Mouse (Mus musculus) liver, postnatal 0 days (tissue): ENCODE data around the gene Scn4a. TPM values are rescaled to one million over a fixed set of nuclear protein-coding genes. Genes with fewer than 3 reads are reported as not detected.
A peak's percentile ranks its signal among the peaks of the same experiment; 100 is the strongest.

Experiments used
- ATAC-seq: fragments of 200-750 bp; cut with Nextera tagmentation; 2 replicates; pipeline ENCODE4 v1.8.0; 2017; ENCODE audit warnings: mild to moderate bottlenecking, moderate library complexity
- DNase-seq: peaks from one replicate; pipeline ENCODE4 v3.0.0-alpha.2; 2016
- H3K27ac ChIP-seq: fragments of 300-500 bp; sonication (generic); 2 replicates; pipeline ENCODE4 v1.5.1; 2014; ENCODE audit warnings: antibody characterized with exemption, moderate library complexity, mild to moderate bottlenecking, low read depth
- H3K27me3 ChIP-seq: fragments of 300-500 bp; sonication (generic); 2 replicates; pipeline ENCODE4 v1.6.1; 2014; ENCODE audit warnings: low read length, control low read depth, mixed read lengths; ENCODE audit not compliant: insufficient read depth
- H3K36me3 ChIP-seq: fragments of 300-500 bp; sonication (generic); replicated peaks from 2 replicates; pipeline ENCODE4 v1.6.1; 2014; ENCODE audit warnings: mild to moderate bottlenecking, control low read depth, low read length, moderate library complexity, mixed read lengths; ENCODE audit not compliant: insufficient read depth
- H3K4me1 ChIP-seq: fragments of 300-500 bp; sonication (generic); 2 replicates; pipeline ENCODE4 v1.6.1; 2014; ENCODE audit warnings: antibody characterized with exemption, mild to moderate bottlenecking, control low read depth; ENCODE audit not compliant: insufficient read depth
- H3K4me2 ChIP-seq: fragments of 300-500 bp; sonication (generic); 2 replicates; pipeline ENCODE4 v1.6.1; 2014; ENCODE audit warnings: low read depth, mild to moderate bottlenecking, low read length, moderate library complexity, mixed read lengths
- H3K4me3 ChIP-seq: fragments of 300-500 bp; sonication (generic); 2 replicates; pipeline ENCODE4 v1.5.1; 2014; ENCODE audit warnings: low read depth, low read length
- H3K9ac ChIP-seq: fragments of 300-500 bp; sonication (generic); replicated peaks from 2 replicates; pipeline ENCODE4 v1.6.1; 2014; ENCODE audit warnings: mild to moderate bottlenecking, moderate library complexity
- H3K9me3 ChIP-seq: fragments of 300-500 bp; sonication (generic); 2 replicates; pipeline ENCODE4 v1.6.1; 2016; ENCODE audit warnings: mild to moderate bottlenecking, control low read depth, low read length, mixed read lengths
- CTCF ChIP-seq: sonication (generic); IDR thresholded peaks from 2 replicates; pipeline ENCODE4 v1.5.1; 2016; ENCODE audit warnings: antibody characterized with exemption, low read depth
- EP300 ChIP-seq: IDR thresholded peaks from 2 replicates; pipeline ENCODE4 v1.6.1; 2016; ENCODE audit warnings: antibody characterized with exemption, low read depth, mild to moderate bottlenecking
- WGBS: fragments of 180-500 bp; shearing (Covaris S2); extraction: QIAGEN DNeasy Blood & Tissue Kit; methylation state at CpG from one replicate; pipeline ENCODE4 v1.1.7; 2014; ENCODE audit not compliant: insufficient replicate concordance; 5-methylcytosine and 5-hydroxymethylcytosine counted together
- polyA plus RNA-seq: library from polyadenylated mRNA; unstranded; fragments of >200 nt; fragmentation: Nextera tagmentation; extraction: Ambion mirVana; gene quantifications from 2 replicates; pipeline ENCODE4 v1.2.1, GENCODE M21; 2015

Scn4a gene
- polyA plus RNA-seq, 1 experiment from 2014 or later, result 0.06 TPM

GRCm38 (mm10) chr11:106383051-106383790, 30.1 kb upstream of the Scn4a start:
- 65% methylated on average over 6 of the region's 6 CpGs for WGBS
- Histone ChIP-seq H3K27ac (peak overlapping the region; percentile 72), H3K4me2 (no peak overlapping the region), H3K9ac (no peak overlapping the region), H3K4me3 (no peak overlapping the region), H3K4me1 (peaks cover 16% of the 10 kb centered on the region), H3K9me3 (no peaks in the 10 kb centered on the region), H3K27me3 (no peaks in the 10 kb centered on the region), H3K36me3 (0 out of 2 replicates have a peak, but pooled peaks cover 5% of the 10 kb centered on the region)
- no peak for TF ChIP-seq CTCF
- no peak for TF ChIP-seq EP300
- ATAC-seq, result no peak
- DNase-seq, result no peak

DNA sequence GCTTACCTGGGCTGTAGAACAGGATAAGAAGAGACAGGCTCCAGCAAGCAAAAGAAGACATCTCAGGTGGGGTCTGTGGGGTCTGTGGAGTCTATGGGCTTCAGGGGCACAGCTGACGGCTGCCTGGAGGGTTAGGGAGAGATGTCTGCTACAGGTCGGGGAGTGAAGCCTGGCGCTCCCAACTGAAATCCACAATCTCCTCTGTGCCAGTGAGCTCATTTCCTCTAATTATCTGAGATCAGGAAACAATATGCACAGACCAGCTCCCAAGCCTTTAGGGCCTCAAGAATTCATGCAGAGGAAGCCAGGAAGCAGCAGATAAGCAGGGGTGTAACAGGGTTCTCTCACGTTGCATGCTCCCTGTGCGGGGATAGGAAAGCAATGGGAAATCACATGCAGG, 29.3 kb upstream of the Scn4a start:
- peak overlapping the region; percentile 36 for H3K4me2 ChIP-seq

DNA sequence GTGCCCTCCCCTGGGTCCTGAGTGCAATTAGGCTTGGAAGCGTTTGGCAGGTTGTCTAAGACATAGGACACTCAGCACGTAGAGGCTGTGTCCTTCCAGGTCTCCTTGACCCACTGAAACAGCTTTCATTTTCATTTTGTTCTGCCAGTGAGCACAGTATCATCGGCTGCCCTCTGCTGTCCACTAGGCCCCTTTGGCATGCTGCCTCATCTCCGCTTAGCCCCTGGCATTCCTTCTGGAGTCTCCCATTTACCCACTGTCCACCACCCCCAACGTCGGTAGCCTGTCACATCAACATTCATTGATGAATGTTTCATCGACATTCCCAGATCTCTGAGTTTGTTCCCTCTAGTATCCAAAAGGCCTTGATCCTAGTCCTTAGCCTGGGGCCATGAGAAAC, 28.8 kb upstream of the Scn4a start:
- H3K27me3 ChIP-seq, result no peaks in the 10 kb centered on the region
- 53% methylated on average over 7 of the region's 7 CpGs for WGBS
- TF ChIP-seq EP300 (no peak), CTCF (no peak)
- peaks cover 7% of the 10 kb centered on the region; the same call in 1 of the 2 replicates for H3K4me1 ChIP-seq
- H3K4me2 ChIP-seq, result peak overlapping the region; percentile 36
- H3K9ac ChIP-seq, result peak overlapping the region; percentile 23; the same call in 1 of the 2 replicates
- 0 out of 2 replicates have a peak, but pooled peaks cover 5% of the 10 kb centered on the region for H3K36me3 ChIP-seq
- DNase-seq (no peak), ATAC-seq (no peak)
- peak overlapping the region; percentile 27 for H3K4me3 ChIP-seq
- H3K27ac ChIP-seq, result peak overlapping the region; percentile 72
- H3K9me3 ChIP-seq, result no peaks in the 10 kb centered on the region

More for the DNA sequence above, 29.3 kb upstream of the Scn4a start:
- 27% methylated on average over 5 of the region's 5 CpGs for WGBS
- ATAC-seq, result peak; percentile 60
- peak overlapping the region; percentile 72 for H3K27ac ChIP-seq
- no peak for DNase-seq
- peak overlapping the region; percentile 23; the same call in 1 of the 2 replicates for H3K9ac ChIP-seq
- TF ChIP-seq CTCF, result no peak
- TF ChIP-seq EP300, result no peak
- peaks cover 10% of the 10 kb centered on the region for H3K4me1 ChIP-seq
- peak overlapping the region; percentile 27 for H3K4me3 ChIP-seq
- H3K36me3 ChIP-seq, result 0 out of 2 replicates have a peak, but pooled peaks cover 5% of the 10 kb centered on the region
- H3K9me3 ChIP-seq, result no peaks in the 10 kb centered on the region
- no peaks in the 10 kb centered on the region for H3K27me3 ChIP-seq

GRCm38 (mm10) chr11:106381011-106381410, 27.9 kb upstream of the Scn4a start:
- H3K9me3 ChIP-seq, result no peaks in the 10 kb centered on the region
- H3K4me3 ChIP-seq, result no peak overlapping the region
- H3K4me2 ChIP-seq, result peak overlapping the region; percentile 36
- H3K36me3 ChIP-seq, result 0 out of 2 replicates have a peak, but pooled peaks cover 5% of the 10 kb centered on the region
- 74% methylated on average over 11 of the region's 11 CpGs for WGBS
- no peak for DNase-seq
- no peak overlapping the region for H3K27ac ChIP-seq
- peaks cover 7% of the 10 kb centered on the region; the same call in 1 of the 2 replicates for H3K4me1 ChIP-seq
- no peak overlapping the region for H3K9ac ChIP-seq
- TF ChIP-seq CTCF (peak; percentile 48), EP300 (no peak)
- no peaks in the 10 kb centered on the region for H3K27me3 ChIP-seq
- no peak for ATAC-seq

DNA sequence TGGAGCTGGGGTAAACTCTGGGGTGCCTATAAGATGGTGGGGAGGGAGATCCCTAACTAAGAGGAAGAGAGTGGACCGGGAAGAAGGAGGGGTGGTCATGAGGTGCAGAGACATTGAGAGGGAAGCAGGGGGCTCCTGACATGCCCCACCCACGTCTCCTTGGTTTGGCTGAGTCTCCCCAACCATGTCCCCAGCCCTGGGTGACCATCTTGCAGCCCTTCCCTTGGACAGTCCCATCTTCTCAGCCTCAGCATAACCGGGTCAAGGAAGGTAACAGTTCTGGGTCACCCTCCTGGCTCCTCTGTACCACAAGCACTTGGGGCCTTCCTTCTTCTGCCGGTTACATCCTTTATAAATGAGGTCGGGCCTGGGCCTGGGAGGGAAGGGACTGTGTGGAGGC, 21.9 kb upstream of the Scn4a start:
- no peak overlapping the region for H3K4me3 ChIP-seq
- no peaks in the 10 kb centered on the region; the same call in 1 of the 2 replicates for H3K4me1 ChIP-seq
- no peak overlapping the region for H3K9ac ChIP-seq
- DNase-seq (no peak), ATAC-seq (no peak)
- 0 out of 2 replicates have a peak, but pooled peaks cover 2% of the 10 kb centered on the region for H3K36me3 ChIP-seq
- H3K4me2 ChIP-seq, result no peak overlapping the region
- no peaks in the 10 kb centered on the region for H3K9me3 ChIP-seq
- H3K27ac ChIP-seq, result no peak overlapping the region
- TF ChIP-seq CTCF (no peak), EP300 (no peak)
- no peaks in the 10 kb centered on the region for H3K27me3 ChIP-seq
- WGBS, result 50% methylated on average over 5 of the region's 5 CpGs

GRCm38 (mm10) chr11:106374559-106374958, 21.5 kb upstream of the Scn4a start:
- ATAC-seq (no peak), DNase-seq (no peak)
- Histone ChIP-seq H3K36me3 (no peaks in the 10 kb centered on the region), H3K9ac (no peak overlapping the region), H3K4me1 (no peaks in the 10 kb centered on the region), H3K4me2 (no peak overlapping the region), H3K27ac (no peak overlapping the region), H3K27me3 (no peaks in the 10 kb centered on the region), H3K9me3 (no peaks in the 10 kb centered on the region), H3K4me3 (no peak overlapping the region)
- TF ChIP-seq EP300 (no peak), CTCF (no peak)
- 34% methylated on average over 9 of the region's 9 CpGs for WGBS
